Mouse (Mus musculus) layer of hippocampus, postnatal 25 days (tissue): ENCODE results near the gene Mlxipl. TPM values are rescaled to one million over a fixed set of nuclear protein-coding genes. Genes with fewer than 3 reads are reported as not detected.

Source experiments
- DNase-seq, 2 experiments: peaks; one replicate each; pipeline ENCODE4 v3.0.0; 2022; ENCODE audit warnings: mixed read lengths in 2 of 2, low spot score in 1 of 2; ENCODE audit errors: extremely low spot score in 1 of 2
- total RNA-seq, 2 experiments: library from RNA; stranded (reverse); gene quantifications; 2 replicates each; pipeline ENCODE4 v1.2.3; 2021

Gene Mlxipl
- total RNA-seq, 2 experiments from 2014 or later: 3.1 to 5.8 TPM

GRCm38 (mm10) chr5:135133736-135134405 is 44.2 kb downstream of the Mlxipl start:
- DNase-seq: no peak

- DNase-seq: peak; percentile 17 to 46
These were observed 44.8 kb downstream of the Mlxipl start for GRCm38 (mm10) chr5:135134534-135134933.

- DNase-seq: no peak
These were observed 50.2 kb downstream of the Mlxipl start for GRCm38 (mm10) chr5:135139881-135140280.

- DNase-seq: no peak
These were observed 54.8 kb downstream of the Mlxipl start for GRCm38 (mm10) chr5:135144469-135144868.

GRCm38 (mm10) chr5:135145532-135145931 is 55.8 kb downstream of the Mlxipl start:
- no peak for DNase-seq

GRCm38 (mm10) chr5:135145955-135146354 is 56.3 kb downstream of the Mlxipl start:
- no peak for DNase-seq

GRCm38 (mm10) chr5:135148715-135149052 is 59.0 kb downstream of the Mlxipl start:
- DNase-seq: no peak

GRCm38 (mm10) chr5:135149053-135149819 is 59.5 kb downstream of the Mlxipl start, which contains the start of gene Tbl2:
Gene Tbl2 (plus strand): TSS chr5:135149657.
- DNase-seq: peak; percentile 91 to 97

- DNase-seq: no peak
These were observed 60.1 kb downstream of the Mlxipl start for GRCm38 (mm10) chr5:135149820-135150178.

GRCm38 (mm10) chr5:135156496-135156895 is 66.8 kb downstream of the Mlxipl start:
- DNase-seq: no peak

GRCm38 (mm10) chr5:135161221-135161620 is 71.5 kb downstream of the Mlxipl start:
- no peak for DNase-seq

GRCm38 (mm10) chr5:135161650-135162049 is 72.0 kb downstream of the Mlxipl start:
- DNase-seq: no peak

GRCm38 (mm10) chr5:135162361-135162760 is 72.7 kb downstream of the Mlxipl start:
- no peak for DNase-seq

GRCm38 (mm10) chr5:135162821-135163220 is 73.1 kb downstream of the Mlxipl start:
- DNase-seq: no peak

- no peak for DNase-seq
These were observed 77.2 kb downstream of the Mlxipl start for GRCm38 (mm10) chr5:135166909-135167308.

- DNase-seq: no peak
These were observed 77.8 kb downstream of the Mlxipl start for GRCm38 (mm10) chr5:135167469-135167868.

GRCm38 (mm10) chr5:135168063-135169062 is 78.7 kb downstream of the Mlxipl start, which contains the start of gene Bcl7b:
Gene Bcl7b (plus strand): TSS chr5:135168283.
- DNase-seq: peak; percentile 83 to 91

GRCm38 (mm10) chr5:135169479-135169878 is 79.8 kb downstream of the Mlxipl start:
- no peak for DNase-seq

GRCm38 (mm10) chr5:135171688-135172220 is 82.1 kb downstream of the Mlxipl start:
- DNase-seq: no peak

GRCm38 (mm10) chr5:135172986-135173385 is 83.3 kb downstream of the Mlxipl start:
- no peak for DNase-seq
